Mouse (Mus musculus): ENCODE results near the gene Aagab. TPM values are rescaled to one million over a fixed set of nuclear protein-coding genes. Genes with fewer than 3 reads are reported as not detected.

Aagab gene
- total RNA-seq, 2 experiments from 2014 or later = 12.1 to 14.2 TPM

DNA sequence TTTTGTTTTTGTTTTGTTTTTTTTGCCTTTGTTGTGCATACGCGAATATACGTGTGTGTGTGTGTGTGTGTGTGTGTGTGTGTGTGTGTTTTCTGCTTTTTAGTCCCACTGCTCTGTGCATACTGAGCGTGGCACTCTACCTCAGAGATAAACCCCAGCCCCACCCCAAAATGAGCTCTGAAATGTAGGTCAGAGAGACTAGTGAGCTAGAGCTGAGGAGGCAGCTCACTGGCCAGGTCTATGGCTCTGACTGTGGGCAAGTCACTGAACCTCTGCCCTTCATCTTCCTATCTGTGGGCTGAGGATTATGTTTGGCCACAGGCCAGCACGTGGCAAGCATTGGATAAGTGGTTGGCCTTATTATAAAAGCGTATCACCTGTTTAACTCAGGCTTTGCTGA is 1.4 kb downstream of the Aagab start:
- no peak for DNase-seq (ENCODE audit: low spot score)

GRCm38 (mm10) chr9:63606594-63606993 is 4.1 kb downstream of the Aagab start:
- DNase-seq (ENCODE audit: low spot score) = no peak

GRCm38 (mm10) chr9:63608006-63608405 is 5.5 kb downstream of the Aagab start:
- DNase-seq (ENCODE audit: low spot score) = no peak

GRCm38 (mm10) chr9:63609246-63609645 is 6.8 kb downstream of the Aagab start:
- DNase-seq (ENCODE audit: low spot score) = peak; percentile 24

DNA sequence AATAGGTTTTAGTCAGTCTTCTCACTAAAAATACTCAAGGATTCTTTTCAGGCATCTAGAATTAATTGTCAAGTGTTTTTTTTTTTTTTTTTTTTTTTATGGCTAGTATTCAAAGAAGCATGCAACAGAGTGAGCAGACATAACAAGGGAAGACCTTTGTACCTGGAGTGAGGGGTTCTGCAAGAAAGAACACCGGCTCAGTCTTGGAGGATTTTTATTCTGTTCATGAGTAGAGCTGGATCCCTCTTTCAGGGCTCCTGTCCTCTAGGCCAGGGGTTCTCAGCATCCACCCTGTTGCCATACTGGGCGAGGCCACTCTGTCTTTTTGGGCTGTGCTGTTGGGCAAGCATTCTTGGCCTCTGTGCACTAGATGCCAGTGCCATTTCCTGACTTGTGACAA is 7.3 kb downstream of the Aagab start:
- DNase-seq (ENCODE audit: low spot score) = no peak

DNA sequence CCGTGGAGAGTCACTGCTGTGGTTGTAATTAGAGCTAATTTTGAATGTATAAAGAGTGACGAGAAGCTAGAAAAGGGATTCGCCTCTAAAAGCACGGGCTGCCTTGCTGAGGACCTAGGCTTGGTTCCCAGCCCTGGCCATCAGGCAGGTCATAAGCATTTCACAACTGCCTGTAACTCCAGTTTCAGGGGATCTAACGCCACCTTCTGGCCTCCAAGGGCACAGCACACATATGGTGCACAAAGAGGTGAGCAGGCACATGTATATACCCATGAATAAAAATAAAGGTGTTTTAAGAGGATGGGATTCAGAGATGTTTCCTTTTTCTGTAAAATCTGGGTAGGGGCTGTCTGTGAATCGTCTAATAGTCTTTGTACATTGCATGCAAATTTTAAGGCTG is 7.8 kb downstream of the Aagab start:
- DNase-seq (ENCODE audit: low spot score) = no peak

DNA sequence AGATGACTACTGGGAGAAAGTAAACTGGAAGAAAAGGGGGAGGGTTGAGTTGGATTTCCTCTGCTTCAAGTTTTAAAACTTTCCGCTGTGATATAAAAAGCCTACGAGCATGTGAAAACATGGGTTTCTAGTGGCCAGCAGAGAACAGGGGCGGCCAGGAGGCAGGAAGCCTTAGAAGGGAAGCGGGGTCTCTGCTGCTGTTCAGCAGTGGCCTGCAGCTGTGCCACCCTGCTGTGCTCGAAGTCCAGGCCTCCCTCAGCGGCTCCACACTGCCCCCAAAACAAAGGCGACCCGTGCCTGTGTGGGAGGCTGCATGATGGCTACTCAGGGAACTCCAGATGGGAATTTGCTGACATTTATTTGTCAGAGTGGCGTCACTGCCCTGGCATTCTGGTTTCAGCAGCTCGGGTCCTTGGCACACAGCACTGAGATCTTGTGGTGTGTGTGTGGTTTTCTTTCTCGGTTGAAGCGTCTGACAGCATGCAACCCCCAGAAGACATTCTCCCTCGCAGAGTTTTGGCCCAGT is 8.4 kb downstream of the Aagab start:
- peak; percentile 63 for DNase-seq (ENCODE audit: low spot score)

- DNase-seq (ENCODE audit: low spot score) = no peak
These were observed 9.5 kb downstream of the Aagab start for GRCm38 (mm10) chr9:63611967-63612366.

- no peak for DNase-seq (ENCODE audit: low spot score)
These were observed 10.4 kb downstream of the Aagab start for GRCm38 (mm10) chr9:63612565-63613515.

DNA sequence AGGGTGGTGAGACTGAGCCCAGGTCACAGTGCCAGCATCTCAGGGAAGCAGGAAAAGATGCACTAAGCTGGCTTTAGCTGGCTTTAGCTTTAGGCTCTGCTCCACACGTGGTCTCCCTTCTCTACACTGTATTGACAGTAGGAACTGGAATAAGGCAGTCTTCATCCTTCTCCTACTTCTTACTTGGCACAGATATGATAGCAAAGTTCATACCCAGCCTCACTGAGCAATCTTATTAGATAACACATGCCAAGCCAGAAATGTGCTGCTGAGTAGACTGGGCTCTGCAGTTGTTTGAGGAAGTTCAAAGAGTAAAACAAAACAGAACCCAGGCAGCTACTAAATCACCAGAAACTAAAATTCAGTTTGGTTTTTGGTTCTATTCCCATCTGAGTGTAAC is 11.1 kb downstream of the Aagab start:
- DNase-seq (ENCODE audit: low spot score) = no peak

GRCm38 (mm10) chr9:63614018-63614985 is 11.8 kb downstream of the Aagab start:
- DNase-seq (ENCODE audit: low spot score) = no peak

DNA sequence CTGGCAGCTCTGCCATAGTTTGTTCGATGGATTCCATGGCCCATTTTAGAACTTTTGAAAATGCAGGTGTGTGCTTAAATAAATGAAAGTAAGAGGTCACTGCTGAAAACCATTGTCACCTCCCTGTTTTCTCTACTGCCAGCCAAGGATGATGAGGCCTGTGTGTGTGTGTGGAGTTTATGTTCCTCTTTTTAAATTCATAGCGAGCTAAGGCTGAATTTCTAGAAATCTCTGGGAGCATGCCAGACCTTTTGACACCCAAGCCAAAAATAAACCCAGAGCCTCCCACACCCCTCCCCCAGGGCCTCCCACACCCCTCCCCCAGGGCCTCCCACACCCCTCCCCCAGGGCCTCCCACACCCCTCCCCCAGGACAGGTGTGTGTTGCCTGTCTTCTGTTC is 15.5 kb downstream of the Aagab start:
- no peak for DNase-seq (ENCODE audit: low spot score)

DNA sequence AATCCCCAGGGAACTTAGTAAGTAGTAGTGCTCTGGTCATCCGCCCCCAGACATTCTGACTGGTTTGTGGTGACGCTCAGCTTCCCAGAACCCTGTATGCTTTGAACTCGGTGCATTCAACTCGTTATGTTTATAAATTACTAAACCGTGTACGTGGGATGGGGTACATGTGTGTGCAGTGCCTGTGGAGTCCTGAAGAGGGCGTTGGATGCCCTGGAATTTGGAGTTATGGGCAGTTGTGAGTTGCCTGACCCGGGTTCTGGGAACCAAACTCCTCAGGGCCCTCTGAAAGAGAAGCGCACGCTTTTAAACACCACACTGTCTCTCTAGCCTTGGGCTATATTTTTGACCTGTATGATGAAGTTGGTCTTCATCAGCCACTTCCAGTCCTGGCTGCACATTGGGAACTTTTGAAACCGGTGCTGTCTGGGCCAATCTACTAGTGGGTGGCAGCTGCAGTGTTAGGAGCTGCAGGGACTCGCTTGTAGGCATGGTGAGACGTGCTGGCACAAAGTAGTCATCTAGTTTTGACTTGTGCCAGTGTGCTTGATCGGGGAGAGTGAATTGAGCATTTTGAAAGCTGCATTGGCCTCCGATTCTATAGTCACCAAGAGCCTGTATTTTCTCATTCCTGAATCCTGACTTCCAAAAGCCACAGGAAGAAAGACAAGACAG is 21.6 kb downstream of the Aagab start:
- no peak for DNase-seq (ENCODE audit: low spot score)

DNA sequence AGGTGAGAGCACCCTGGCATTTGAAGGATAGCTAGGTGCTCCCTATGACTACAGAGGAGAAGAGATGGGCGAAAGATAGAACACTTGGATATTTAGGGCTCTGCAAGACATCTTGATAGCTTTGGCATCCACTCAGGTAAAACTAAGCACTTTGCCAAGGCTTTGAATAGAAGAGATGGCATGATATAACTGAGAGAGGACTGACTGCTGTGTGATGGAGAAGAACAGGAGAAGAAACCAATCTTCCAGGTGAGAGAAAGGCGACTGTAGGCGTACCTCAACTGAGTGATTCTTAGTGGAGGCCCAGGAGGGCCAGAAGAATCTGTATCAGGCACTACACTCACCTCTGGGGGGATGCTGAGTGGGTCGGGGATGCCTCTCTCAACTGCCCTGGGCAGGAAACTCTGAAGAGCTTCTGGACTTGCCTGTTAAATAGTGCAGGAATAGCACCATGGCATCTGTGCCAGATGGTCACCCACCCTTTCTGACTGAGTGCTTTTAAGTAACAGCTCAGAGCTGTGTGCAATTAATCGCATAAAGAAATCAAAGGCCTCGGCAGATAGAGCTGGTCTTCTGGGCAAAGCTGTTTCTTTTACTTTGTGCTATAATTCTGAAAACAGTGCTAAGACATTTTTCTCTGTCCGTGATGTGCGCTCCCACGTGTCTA is 22.8 kb downstream of the Aagab start:
- no peak for DNase-seq (ENCODE audit: low spot score)

GRCm38 (mm10) chr9:63632045-63632444 is 29.6 kb downstream of the Aagab start:
- DNase-seq (ENCODE audit: low spot score) = no peak

DNA sequence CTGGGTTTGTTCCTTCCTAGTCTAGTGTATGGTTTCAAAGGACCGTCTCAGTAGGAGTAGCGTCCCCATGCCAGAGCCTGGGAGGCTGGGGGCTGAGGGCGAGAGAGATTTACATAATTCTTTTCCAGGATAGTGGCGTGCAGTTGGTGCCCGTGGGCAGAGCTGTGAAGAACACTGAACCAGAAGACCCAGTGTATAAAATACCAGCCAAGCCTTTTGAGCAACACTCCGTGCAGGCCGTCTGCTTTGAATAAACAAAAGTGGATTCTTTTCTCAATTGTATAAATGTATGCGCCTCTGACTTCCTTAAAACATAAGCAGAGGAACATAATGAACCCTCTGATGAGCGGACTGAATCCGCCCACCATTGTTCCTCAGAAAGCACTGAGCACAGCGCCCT is 30.5 kb downstream of the Aagab start:
- no peak for DNase-seq (ENCODE audit: low spot score)

GRCm38 (mm10) chr9:63633334-63633733 is 30.9 kb downstream of the Aagab start:
- DNase-seq (ENCODE audit: low spot score) = no peak

DNA sequence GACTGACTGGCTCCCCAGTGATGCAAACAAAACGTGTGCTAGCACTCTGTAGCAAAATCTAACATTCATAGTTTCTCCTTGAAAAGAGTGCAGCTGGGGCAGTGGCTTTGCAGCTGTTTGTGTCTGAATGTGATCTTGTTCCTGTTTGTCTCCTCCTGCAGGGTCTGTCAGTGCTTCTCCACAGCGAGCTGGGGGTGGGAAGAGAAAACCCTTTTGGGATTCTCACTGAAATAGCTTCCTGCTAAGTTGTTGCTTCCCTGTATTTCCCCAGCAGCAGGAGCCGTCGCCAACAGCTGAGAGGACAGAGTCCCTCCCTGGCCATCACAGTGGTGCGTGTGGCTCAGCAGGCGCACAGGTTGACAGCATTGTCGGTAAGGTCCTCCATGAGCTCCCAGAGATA is 33.7 kb downstream of the Aagab start:
- DNase-seq (ENCODE audit: low spot score) = no peak

- no peak for DNase-seq (ENCODE audit: low spot score)
These were observed 39.7 kb downstream of the Aagab start for GRCm38 (mm10) chr9:63641983-63642646.

GRCm38 (mm10) chr9:63644011-63644410 is 41.6 kb downstream of the Aagab start:
- DNase-seq (ENCODE audit: low spot score) = no peak

All from gastrocnemius, adult 18-20 months (tissue).